ENCODE assay signal across 9 mouse cellular contexts in the genomic region with DNA sequence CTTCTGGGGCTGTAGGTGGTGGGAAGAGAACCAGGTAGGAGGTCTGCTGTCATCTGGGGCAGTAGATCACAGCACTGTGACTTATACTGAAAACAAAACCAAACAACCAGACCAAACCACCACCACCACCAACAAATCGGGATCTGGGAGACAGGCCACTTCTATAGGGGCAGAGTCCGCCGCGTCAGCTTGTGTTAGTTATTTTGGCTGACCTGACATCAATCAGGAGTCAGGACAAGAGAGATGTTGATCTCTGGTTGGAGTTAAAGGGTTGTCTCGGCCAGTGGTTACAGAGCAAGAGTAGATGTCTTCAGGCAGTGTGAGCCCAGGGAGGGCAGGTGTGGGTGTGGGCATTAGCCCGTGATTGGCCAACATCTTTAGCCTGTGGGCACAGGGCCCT. TPM values are rescaled to one million over a fixed set of nuclear protein-coding genes. Genes with fewer than 3 reads are reported as not detected.
A peak's percentile ranks its signal among the peaks of the same experiment; 100 is the strongest.
DNase-seq lines count a peak whose midpoint lies in the region; ATAC-seq lines count a peak whose summit lies in the region.
"Had no signal": no experiment of that assay in that cellular context is flagged by ENCODE, and none has a peak within 500 bp of the region (broad histone marks: within the 10 kb centered on the region; RNA-seq: fewer than 3 reads in every experiment).

No protein-coding gene starts in this region.

- DNase-seq in kidney, postnatal 25 days = no peak
- DNase-seq in embryonic facial prominence, embryonic 14.5 days (ENCODE audit: low spot score) = no peak
- no peak for DNase-seq in testis, postnatal 14 days (ENCODE audit: low spot score)
- DNase-seq in adrenal gland, postnatal 25 days = no peak
- no peak for DNase-seq in cerebellum, adult 11 months

- H3K9me3 ChIP-seq in kidney, embryonic 14.5 days (ENCODE audit: control insufficient read depth, low read length) = no peaks in the 10 kb centered on the region
- no peaks in the 10 kb centered on the region for H3K9me3 ChIP-seq in embryonic facial prominence, embryonic 14.5 days (ENCODE audit: control insufficient read depth, low read length)
- no peaks in the 10 kb centered on the region for H3K9me3 ChIP-seq in limb, embryonic 15.5 days

- peaks cover 30% of the 10 kb centered on the region for H3K4me1 ChIP-seq in kidney, embryonic 14.5 days (ENCODE audit: control insufficient read depth, insufficient read depth, low read length)
- H3K4me1 ChIP-seq in brown adipose tissue, adult 24 weeks (ENCODE audit: control insufficient read depth, insufficient read depth, insufficient read length, low read length) = peaks cover 43% of the 10 kb centered on the region
- H3K4me1 ChIP-seq in embryonic facial prominence, embryonic 14.5 days (ENCODE audit: control insufficient read depth, insufficient read depth, low read length) = peaks cover 23% of the 10 kb centered on the region
- peaks cover 54% of the 10 kb centered on the region for H3K4me1 ChIP-seq in limb, embryonic 15.5 days

- H3K9ac ChIP-seq in kidney, embryonic 14.5 days (ENCODE audit: low read depth, low read length) = no peak overlapping the region
- peak overlapping the region; percentile 46 for H3K9ac ChIP-seq in embryonic facial prominence, embryonic 14.5 days (ENCODE audit: low read depth, low read length)
- no peak overlapping the region for H3K9ac ChIP-seq in limb, embryonic 15.5 days

- 61% methylated on average over 6 of the region's 6 CpGs for WGBS in kidney, embryonic 14.5 days
- WGBS in embryonic facial prominence, embryonic 14.5 days = 45% methylated on average over 6 of the region's 6 CpGs
- WGBS in limb, embryonic 15.5 days = 58% methylated on average over 6 of the region's 6 CpGs

- H3K27ac ChIP-seq in kidney, embryonic 14.5 days (ENCODE audit: low read depth, low read length) = peak overlapping the region; percentile 65
- H3K27ac ChIP-seq in brown adipose tissue, adult 24 weeks (replicated peaks; ENCODE audit: low read depth, low read length) = peak overlapping the region; percentile 92
- peak overlapping the region; percentile 93 for H3K27ac ChIP-seq in embryonic facial prominence, embryonic 14.5 days (replicated peaks; ENCODE audit: low read depth, low read length)
- peak overlapping the region; percentile 90 for H3K27ac ChIP-seq in limb, embryonic 15.5 days

- H3K27me3 ChIP-seq in kidney, embryonic 14.5 days (ENCODE audit: control insufficient read depth, insufficient read depth, low read length) = no peaks in the 10 kb centered on the region
- no peaks in the 10 kb centered on the region for H3K27me3 ChIP-seq in embryonic facial prominence, embryonic 14.5 days (replicated peaks; ENCODE audit: control insufficient read depth, insufficient read depth, low read length)
- H3K27me3 ChIP-seq in limb, embryonic 15.5 days = no peaks in the 10 kb centered on the region

- H3K4me2 ChIP-seq in kidney, embryonic 14.5 days (replicated peaks; ENCODE audit: low read depth, low read length) = no peak overlapping the region
- peak overlapping the region; percentile 51 for H3K4me2 ChIP-seq in embryonic facial prominence, embryonic 14.5 days (ENCODE audit: low read depth, low read length)
- H3K4me2 ChIP-seq in limb, embryonic 15.5 days = no peak overlapping the region; the same call in 1 of the 2 replicates

- H3K4me3 ChIP-seq in kidney, embryonic 14.5 days (ENCODE audit: low read length) = no peak overlapping the region
- no peak overlapping the region for H3K4me3 ChIP-seq in brown adipose tissue, adult 24 weeks (ENCODE audit: insufficient read depth, low read depth, low read length)
- H3K4me3 ChIP-seq in embryonic facial prominence, embryonic 14.5 days (ENCODE audit: low read depth, low read length) = no peak overlapping the region
- H3K4me3 ChIP-seq in limb, embryonic 15.5 days = no peak overlapping the region

- H3K36me3 ChIP-seq in kidney, embryonic 14.5 days (ENCODE audit: control insufficient read depth, insufficient read depth, low read length) = no peaks in the 10 kb centered on the region
- H3K36me3 ChIP-seq in embryonic facial prominence, embryonic 14.5 days (ENCODE audit: control insufficient read depth, insufficient read depth, low read length) = no peaks in the 10 kb centered on the region
- peaks cover 13% of the 10 kb centered on the region; the same call in 1 of the 2 replicates for H3K36me3 ChIP-seq in limb, embryonic 15.5 days

- no peak for ATAC-seq in kidney, embryonic 14.5 days (ENCODE audit: low FRiP score, low TSS enrichment)
- ATAC-seq in embryonic facial prominence, embryonic 14.5 days (ENCODE audit: low read depth) = no peak
- no peak for ATAC-seq in limb, embryonic 15.5 days (ENCODE audit: insufficient number of reproducible peaks, low FRiP score, low TSS enrichment, low read depth)

RNA-seq across cellular contexts. Expression of a gene that starts 7.9 kb away (rescaled TPM):
- 21.9 and 22.4 TPM in 2 replicates for polyA plus RNA-seq in kidney, embryonic 14.5 days (2014; fragmentation: Nextera tagmentation; extraction: Ambion mirVana)
- 10.6 and 12.2 TPM in 2 replicates for polyA plus RNA-seq in brown adipose tissue, adult 24 weeks (2012; ENCODE audit: insufficient read depth, insufficient read length, missing spikeins)
- 28.6 and 28.8 TPM in 2 replicates for polyA plus RNA-seq in embryonic facial prominence, embryonic 14.5 days (2014; fragmentation: Nextera tagmentation; extraction: Ambion mirVana)
- polyA plus RNA-seq in limb, embryonic 15.5 days (2015; fragmentation: Nextera tagmentation; extraction: Ambion mirVana) = 52.6 and 55.7 TPM in 2 replicates
- total RNA-seq in adrenal gland, postnatal 25 days (2021) = 38.4 and 45.8 TPM in 2 replicates

RNA-seq across cellular contexts. Expression of a gene that starts 29.8 kb away (rescaled TPM):
- 16.4 and 20.9 TPM in 2 replicates for polyA plus RNA-seq in kidney, embryonic 14.5 days (2014; fragmentation: Nextera tagmentation; extraction: Ambion mirVana)
- polyA plus RNA-seq in brown adipose tissue, adult 24 weeks (2012; ENCODE audit: insufficient read depth, insufficient read length, missing spikeins) = 11.4 and 18.4 TPM in 2 replicates
- 13.9 and 20.3 TPM in 2 replicates for polyA plus RNA-seq in embryonic facial prominence, embryonic 14.5 days (2014; fragmentation: Nextera tagmentation; extraction: Ambion mirVana)
- 24.9 and 26.5 TPM in 2 replicates for polyA plus RNA-seq in limb, embryonic 15.5 days (2015; fragmentation: Nextera tagmentation; extraction: Ambion mirVana)
- 25.2 and 38.3 TPM in 2 replicates for total RNA-seq in adrenal gland, postnatal 25 days (2021)

RNA-seq across cellular contexts. Expression of a gene that starts 44.9 kb away (rescaled TPM):
- polyA plus RNA-seq in kidney, embryonic 14.5 days (2014; fragmentation: Nextera tagmentation; extraction: Ambion mirVana) = 1,879 and 2,111 TPM in 2 replicates
- polyA plus RNA-seq in brown adipose tissue, adult 24 weeks (2012; ENCODE audit: insufficient read depth, insufficient read length, missing spikeins) = 575 and 685 TPM in 2 replicates
- polyA plus RNA-seq in embryonic facial prominence, embryonic 14.5 days (2014; fragmentation: Nextera tagmentation; extraction: Ambion mirVana) = 1,928 and 1,996 TPM in 2 replicates
- polyA plus RNA-seq in limb, embryonic 15.5 days (2015; fragmentation: Nextera tagmentation; extraction: Ambion mirVana) = 1,505 and 1,752 TPM in 2 replicates
- total RNA-seq in adrenal gland, postnatal 25 days (2021) = 743 and 806 TPM in 2 replicates

RNA-seq across cellular contexts. Expression of a gene that starts 48.3 kb away (rescaled TPM):
- polyA plus RNA-seq in kidney, embryonic 14.5 days (2014; fragmentation: Nextera tagmentation; extraction: Ambion mirVana) = 0.46 and 0.57 TPM in 2 replicates
- not detected in 2 replicates for polyA plus RNA-seq in brown adipose tissue, adult 24 weeks (2012; ENCODE audit: insufficient read depth, insufficient read length, missing spikeins)
- not detected in 2 replicates for polyA plus RNA-seq in embryonic facial prominence, embryonic 14.5 days (2014; fragmentation: Nextera tagmentation; extraction: Ambion mirVana)
- not detected in 2 replicates for polyA plus RNA-seq in limb, embryonic 15.5 days (2015; fragmentation: Nextera tagmentation; extraction: Ambion mirVana)
- total RNA-seq in adrenal gland, postnatal 25 days (2021) = not detected in 2 replicates
- polyA plus RNA-seq: brain, embryonic 14.5 days had no signal

RNA-seq across cellular contexts. Expression of a gene that starts 50.7 kb away (rescaled TPM):
- 44.3 and 56.0 TPM in 2 replicates for polyA plus RNA-seq in kidney, embryonic 14.5 days (2014; fragmentation: Nextera tagmentation; extraction: Ambion mirVana)
- polyA plus RNA-seq in brown adipose tissue, adult 24 weeks (2012; ENCODE audit: insufficient read depth, insufficient read length, missing spikeins) = 9.9 and 15.0 TPM in 2 replicates
- polyA plus RNA-seq in embryonic facial prominence, embryonic 14.5 days (2014; fragmentation: Nextera tagmentation; extraction: Ambion mirVana) = 40.3 and 41.9 TPM in 2 replicates
- polyA plus RNA-seq in limb, embryonic 15.5 days (2015; fragmentation: Nextera tagmentation; extraction: Ambion mirVana) = 32.9 and 36.3 TPM in 2 replicates
- total RNA-seq in adrenal gland, postnatal 25 days (2021) = 71.9 and 76.6 TPM in 2 replicates
